Mouse (Mus musculus) intestine, postnatal 0 days (tissue): ENCODE data around the gene Acd. TPM values are rescaled to one million over a fixed set of nuclear protein-coding genes. Genes with fewer than 3 reads are reported as not detected.
A peak's percentile ranks its signal among the peaks of the same experiment; 100 is the strongest.

Experiments
- ATAC-seq: fragments of 200-750 bp; cut with Nextera tagmentation; 2 replicates; pipeline ENCODE4 v1.8.0; 2017; ENCODE audit warnings: mild to moderate bottlenecking, moderate TSS enrichment, moderate library complexity
- H3K27ac ChIP-seq: fragments of 300-500 bp; sonication (generic); 2 replicates; pipeline ENCODE4 v1.5.1; 2014; ENCODE audit warnings: mild to moderate bottlenecking, low read depth, low read length, moderate library complexity
- H3K27me3 ChIP-seq: fragments of 300-500 bp; sonication (generic); replicated peaks from 2 replicates; pipeline ENCODE4 v1.6.1; 2014; ENCODE audit warnings: low read length, mixed read lengths; ENCODE audit not compliant: control insufficient read depth, insufficient read depth
- H3K36me3 ChIP-seq: fragments of 300-500 bp; sonication (generic); 2 replicates; pipeline ENCODE4 v1.6.1; 2014; ENCODE audit warnings: mild to moderate bottlenecking, moderate library complexity; ENCODE audit not compliant: control insufficient read depth, insufficient read depth
- H3K4me1 ChIP-seq: fragments of 300-500 bp; sonication (generic); replicated peaks from 2 replicates; pipeline ENCODE4 v1.6.1; 2014; ENCODE audit warnings: antibody characterized with exemption, low read length, mixed read lengths; ENCODE audit not compliant: control insufficient read depth, insufficient read depth
- H3K4me2 ChIP-seq: fragments of 300-500 bp; sonication (generic); replicated peaks from 2 replicates; pipeline ENCODE4 v1.6.1; 2014; ENCODE audit warnings: low read depth, mild to moderate bottlenecking, moderate library complexity
- H3K4me3 ChIP-seq: fragments of 300-500 bp; sonication (generic); 2 replicates; pipeline ENCODE4 v1.5.1; 2014; ENCODE audit warnings: low read depth, low read length
- H3K9ac ChIP-seq: fragments of 300-500 bp; sonication (generic); 2 replicates; pipeline ENCODE4 v1.6.1; 2014; ENCODE audit warnings: mild to moderate bottlenecking, low read depth, low read length
- H3K9me3 ChIP-seq: fragments of 300-500 bp; sonication (generic); 2 replicates; pipeline ENCODE4 v1.6.1; 2016; ENCODE audit warnings: mixed run types; ENCODE audit not compliant: control insufficient read depth
- CTCF ChIP-seq: sonication (generic); IDR thresholded peaks from 2 replicates; pipeline ENCODE4 v1.5.1; 2016; ENCODE audit warnings: low read depth, mild to moderate bottlenecking, control low read depth, antibody characterized with exemption, moderate library complexity
- WGBS: fragments of 180-500 bp; shearing (Covaris S2); extraction: QIAGEN DNeasy Blood & Tissue Kit; methylation state at CpG from one replicate; pipeline ENCODE4 v1.1.7; 2014; 5-methylcytosine and 5-hydroxymethylcytosine counted together
- polyA plus RNA-seq: library from polyadenylated mRNA; unstranded; fragments of >200 nt; fragmentation: Nextera tagmentation; extraction: Ambion mirVana; gene quantifications from 2 replicates; pipeline ENCODE4 v1.2.1, GENCODE M21; 2015

The Acd gene
- polyA plus RNA-seq, 1 experiment from 2014 or later: 35.5 TPM

- Histone ChIP-seq H3K4me1 (no peaks in the 10 kb centered on the region), H3K36me3 (peaks cover 34% of the 10 kb centered on the region), H3K9ac (no peak within 1 kb of the TSS; the same call in 1 of the 2 replicates), H3K4me2 (peak within 1 kb of the TSS; percentile 39), H3K4me3 (no peak within 1 kb of the TSS), H3K27me3 (no peaks in the 10 kb centered on the region), H3K9me3 (no peaks in the 10 kb centered on the region), H3K27ac (no peak within 1 kb of the TSS)
- ATAC-seq: peak; percentile 49
- TF ChIP-seq CTCF: peak; percentile 88
- WGBS: 7% methylated on average over 26 of the region's 26 CpGs
These were observed 15.1 kb downstream of the Acd start, which contains the start of gene Carmil2 for GRCm38 (mm10) chr8:105685796-105686308. Carmil2 (plus strand) TSS chr8:105686274.

GRCm38 (mm10) chr8:105685325-105685724 lies 15.6 kb downstream of the Acd start:
- ATAC-seq: no peak
- no peak overlapping the region for H3K9ac ChIP-seq
- no peak overlapping the region for H3K4me2 ChIP-seq

DNA sequence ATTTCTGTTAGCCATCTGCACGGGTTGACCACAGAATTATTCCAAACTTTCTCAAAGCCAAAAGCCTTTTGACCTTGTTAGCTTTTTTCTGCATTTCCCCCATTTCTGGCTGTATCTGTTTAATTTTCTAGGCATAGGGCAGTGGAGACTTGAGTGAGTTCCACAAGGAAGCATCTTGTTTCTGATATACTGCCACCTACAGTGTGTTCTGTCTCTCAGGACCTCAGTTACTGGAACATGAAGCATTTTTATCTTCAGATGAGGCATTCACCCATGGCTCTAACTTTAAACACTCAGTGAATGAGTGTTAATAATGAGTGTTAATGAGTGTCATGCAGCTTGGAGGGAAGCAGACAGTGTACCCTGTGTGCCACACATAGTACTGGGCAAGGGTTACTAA lies 23.0 kb downstream of the Acd start:
- no peaks in the 10 kb centered on the region for H3K4me1 ChIP-seq
- H3K27me3 ChIP-seq: no peaks in the 10 kb centered on the region
- 73% methylated on average over 1 of the region's 1 CpGs for WGBS
- ATAC-seq: no peak
- TF ChIP-seq CTCF: peak; percentile 40
- no peak overlapping the region for H3K27ac ChIP-seq
- H3K4me3 ChIP-seq: no peak overlapping the region
- H3K9ac ChIP-seq: no peak overlapping the region
- no peak overlapping the region for H3K4me2 ChIP-seq
- peaks cover 70% of the 10 kb centered on the region for H3K36me3 ChIP-seq
- H3K9me3 ChIP-seq: no peaks in the 10 kb centered on the region

More at GRCm38 (mm10) chr8:105685325-105685724, 15.6 kb downstream of the Acd start:
- Histone ChIP-seq H3K4me1 (no peaks in the 10 kb centered on the region), H3K9me3 (no peaks in the 10 kb centered on the region), H3K36me3 (peaks cover 39% of the 10 kb centered on the region), H3K4me3 (no peak overlapping the region), H3K27ac (no peak overlapping the region), H3K27me3 (no peaks in the 10 kb centered on the region)
- 71% methylated on average over 7 of the region's 7 CpGs for WGBS
- no peak for TF ChIP-seq CTCF

- TF ChIP-seq CTCF: peak; percentile 69
- no peaks in the 10 kb centered on the region for H3K9me3 ChIP-seq
- H3K36me3 ChIP-seq: peaks cover 32% of the 10 kb centered on the region
- no peak overlapping the region for H3K4me3 ChIP-seq
- H3K9ac ChIP-seq: no peak overlapping the region
- WGBS: 72% methylated on average over 3 of the region's 3 CpGs
- no peaks in the 10 kb centered on the region for H3K4me1 ChIP-seq
- no peak for ATAC-seq
- H3K27me3 ChIP-seq: no peaks in the 10 kb centered on the region
- H3K4me2 ChIP-seq: no peak overlapping the region
- H3K27ac ChIP-seq: no peak overlapping the region
These were observed 39.7 kb downstream of the Acd start for GRCm38 (mm10) chr8:105661167-105661566.

DNA sequence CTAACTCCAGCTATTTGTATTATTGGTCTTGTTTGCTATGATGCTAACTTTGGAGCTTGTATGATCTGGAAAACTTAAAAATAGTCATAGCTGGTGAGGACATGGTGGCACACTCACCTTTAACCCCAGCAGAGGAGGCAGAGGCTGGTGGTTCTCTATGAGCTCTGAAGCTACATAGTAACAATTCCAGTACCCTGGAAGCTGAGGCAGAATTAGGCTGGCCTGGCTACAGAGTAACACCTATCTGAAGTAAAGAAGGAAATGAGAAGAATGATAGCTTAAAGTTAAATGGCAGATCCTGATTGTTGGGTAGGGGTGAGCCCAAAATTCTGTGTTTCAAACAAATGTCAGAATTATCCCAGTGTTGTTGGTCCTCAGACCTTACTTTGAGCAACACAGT lies 43.3 kb downstream of the Acd start:
- Histone ChIP-seq H3K4me3 (no peak overlapping the region), H3K27ac (no peak overlapping the region), H3K36me3 (peaks cover 17% of the 10 kb centered on the region; the same call in 1 of the 2 replicates), H3K9ac (no peak overlapping the region), H3K4me2 (no peak overlapping the region), H3K27me3 (no peaks in the 10 kb centered on the region), H3K9me3 (no peaks in the 10 kb centered on the region), H3K4me1 (no peaks in the 10 kb centered on the region)
- ATAC-seq: no peak
- TF ChIP-seq CTCF: no peak

GRCm38 (mm10) chr8:105648929-105649328 lies 52.0 kb downstream of the Acd start:
- Histone ChIP-seq H3K9ac (no peak overlapping the region), H3K4me3 (no peak overlapping the region), H3K4me1 (0 out of 2 replicates have a peak, but pooled peaks cover 3% of the 10 kb centered on the region), H3K27ac (no peak overlapping the region), H3K4me2 (no peak overlapping the region), H3K9me3 (no peaks in the 10 kb centered on the region), H3K36me3 (peaks cover 28% of the 10 kb centered on the region; the same call in 1 of the 2 replicates), H3K27me3 (no peaks in the 10 kb centered on the region)
- no peak for ATAC-seq
- TF ChIP-seq CTCF: no peak
- 96% methylated on average over 1 of the region's 1 CpGs for WGBS

Other genes starting within 250 kb of the Acd start
- gene Tppp3, start 229.6 kb downstream of the Acd start, polyA plus RNA-seq: 67.9 and 78.5 TPM in 2 replicates
- 6.4 and 7.1 TPM in 2 replicates for gene Zdhhc1, start 204.2 kb downstream of the Acd start, polyA plus RNA-seq
- gene Hsd11b2, start 182.3 kb downstream of the Acd start, polyA plus RNA-seq: 1.1 and 4.1 TPM in 2 replicates
- 140 and 151 TPM in 2 replicates for gene Atp6v0d1, start 135.1 kb downstream of the Acd start, polyA plus RNA-seq
- 10.2 and 10.3 TPM in 2 replicates for gene Ripor1, start 95.8 kb downstream of the Acd start, polyA plus RNA-seq
- gene Ctcf, start 64.5 kb downstream of the Acd start, polyA plus RNA-seq: 42.2 and 44.7 TPM in 2 replicates
- gene Agrp, start 63.7 kb downstream of the Acd start, polyA plus RNA-seq: 0.43 and 1.1 TPM in 2 replicates
- 0.73 and 0.77 TPM in 2 replicates for gene Carmil2, start 14.8 kb downstream of the Acd start, polyA plus RNA-seq
- 8.8 and 9.7 TPM in 2 replicates for gene Pard6a, start within 50 bp of the Acd start, polyA plus RNA-seq
- gene 4933405L10Rik, start 6.6 kb upstream of the Acd start, polyA plus RNA-seq: not detected in 2 replicates
- gene Enkd1, start 7.1 kb upstream of the Acd start, polyA plus RNA-seq: 3.8 and 3.9 TPM in 2 replicates
- gene Gfod2, start 57.6 kb upstream of the Acd start, polyA plus RNA-seq: 4.0 and 4.4 TPM in 2 replicates
- gene Ranbp10, start 126.2 kb upstream of the Acd start, polyA plus RNA-seq: 4.1 and 4.6 TPM in 2 replicates
- gene Tsnaxip1, start 126.6 kb upstream of the Acd start, polyA plus RNA-seq: not detected in 2 replicates
- 8.5 and 9.3 TPM in 2 replicates for gene Cenpt, start 152.2 kb upstream of the Acd start, polyA plus RNA-seq
- gene Thap11, start 154.0 kb upstream of the Acd start, polyA plus RNA-seq: 28.3 and 29.2 TPM in 2 replicates
- gene Nutf2, start 159.5 kb upstream of the Acd start, polyA plus RNA-seq: 87.7 and 97.3 TPM in 2 replicates
- 9.8 and 11.5 TPM in 2 replicates for gene Edc4, start 179.8 kb upstream of the Acd start, polyA plus RNA-seq
- 0.35 TPM in 1 of 2 replicates, not detected in the other for gene Nrn1l, start 192.5 kb upstream of the Acd start, polyA plus RNA-seq
- 11.0 and 12.5 TPM in 2 replicates for gene Pskh1, start 199.3 kb upstream of the Acd start, polyA plus RNA-seq
- 0.63 and 1.4 TPM in 2 replicates for gene Ctrl, start 232.8 kb upstream of the Acd start, polyA plus RNA-seq
- gene Psmb10, start 237.3 kb upstream of the Acd start, polyA plus RNA-seq: 186 and 204 TPM in 2 replicates
- 0.20 and 0.37 TPM in 2 replicates for gene Lcat, start 242.3 kb upstream of the Acd start, polyA plus RNA-seq